Mouse (Mus musculus) forelimb bud, embryonic 11.5 days (tissue): ENCODE results near the gene Ankrd22.

Experiments used
- DNase-seq: peaks from one replicate; pipeline ENCODE4 v3.0.0-alpha.2; 2012; ENCODE audit warnings: low read depth, low spot score

Gene Ankrd22

DNA sequence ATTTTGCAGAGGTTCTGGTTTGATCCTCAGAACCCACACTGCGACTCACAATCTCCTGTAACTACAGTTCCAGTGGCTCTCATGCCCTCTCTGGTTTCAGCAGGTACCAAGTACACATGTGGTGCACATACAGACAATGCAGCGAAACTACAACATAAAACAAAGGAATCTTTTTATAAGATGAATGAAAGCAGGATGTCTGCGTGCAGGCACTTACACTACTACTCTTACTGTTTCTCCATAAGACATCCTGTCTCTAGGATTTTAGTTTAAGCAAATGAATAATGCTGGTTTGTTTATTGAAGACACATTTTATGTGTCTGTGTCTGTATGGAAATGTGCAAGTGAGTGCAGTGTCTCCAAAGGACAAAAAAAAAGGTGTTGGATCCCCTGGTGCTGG, 15.4 kb upstream of the Ankrd22 start:
- no peak for DNase-seq

GRCm38 (mm10) chr19:34180316-34180715, 14.5 kb upstream of the Ankrd22 start:
- DNase-seq = no peak

GRCm38 (mm10) chr19:34179136-34179535, 13.3 kb upstream of the Ankrd22 start:
- no peak for DNase-seq

- no peak for DNase-seq
Observed at GRCm38 (mm10) chr19:34174004-34174403, 8.2 kb upstream of the Ankrd22 start.

GRCm38 (mm10) chr19:34171167-34171566, 5.3 kb upstream of the Ankrd22 start:
- DNase-seq = no peak

DNA sequence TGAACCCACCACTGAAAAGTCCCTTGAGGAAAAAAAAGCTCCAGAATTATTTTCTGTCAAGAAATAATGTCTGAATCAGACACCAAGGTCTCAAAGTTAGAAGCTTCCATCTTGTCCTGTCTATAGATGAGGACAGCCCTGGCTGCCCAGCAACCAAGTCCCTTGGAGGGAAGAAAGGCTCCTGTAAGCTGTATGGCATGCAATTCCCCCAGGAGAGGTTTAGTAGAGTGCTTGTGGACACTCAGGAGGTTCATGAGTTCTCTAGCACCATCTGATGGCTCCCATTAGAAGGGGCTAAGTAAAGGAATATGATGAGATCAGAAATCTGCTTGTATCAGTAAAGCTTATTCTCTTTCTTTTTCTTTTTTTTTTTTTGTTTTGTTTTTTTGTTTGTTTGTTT, 3.3 kb upstream of the Ankrd22 start:
- no peak for DNase-seq

DNA sequence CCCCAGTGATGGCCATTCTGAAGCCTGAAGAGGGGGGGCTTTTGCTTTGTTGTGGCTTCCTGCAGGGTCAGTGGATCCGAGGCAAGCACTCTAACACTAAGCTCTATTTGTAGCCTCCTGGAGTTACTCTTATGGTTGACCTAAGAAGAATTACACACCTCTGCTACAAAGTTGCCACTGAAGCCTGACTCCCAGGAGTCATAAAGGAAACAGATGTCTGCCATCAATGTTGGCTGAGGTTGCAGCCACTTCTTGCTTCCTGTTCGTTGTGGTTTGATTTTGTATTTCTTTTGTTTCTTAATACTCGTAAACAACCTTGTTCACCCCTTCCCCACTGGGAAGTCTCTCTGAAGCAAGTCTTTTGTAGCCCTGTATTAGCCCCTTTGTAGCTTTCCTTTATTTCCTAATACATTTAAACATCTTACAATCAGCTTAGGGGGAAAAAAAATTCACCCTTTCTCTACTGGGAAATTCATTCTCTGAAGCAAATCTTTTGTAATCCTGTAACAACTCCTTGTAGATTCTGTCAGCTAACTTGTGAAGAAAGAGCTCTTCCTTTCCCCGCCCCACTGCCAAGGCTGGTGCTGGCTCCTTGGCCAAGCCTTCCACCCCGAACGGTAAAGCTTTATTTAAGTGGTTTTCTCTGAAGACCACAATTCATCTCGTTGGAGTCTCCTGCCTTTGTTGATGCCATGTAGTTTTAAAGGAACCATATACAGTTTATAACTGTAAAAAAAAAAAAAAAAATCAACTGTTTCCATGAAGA, 2.2 kb upstream of the Ankrd22 start:
- DNase-seq = no peak

- no peak for DNase-seq
Observed at GRCm38 (mm10) chr19:34166386-34166785, 533 bp upstream of the Ankrd22 start.

- DNase-seq = no peak
Observed at GRCm38 (mm10) chr19:34162693-34163092, 3.2 kb downstream of the Ankrd22 start.

GRCm38 (mm10) chr19:34153263-34154144, 12.3 kb downstream of the Ankrd22 start:
- DNase-seq = no peak

DNA sequence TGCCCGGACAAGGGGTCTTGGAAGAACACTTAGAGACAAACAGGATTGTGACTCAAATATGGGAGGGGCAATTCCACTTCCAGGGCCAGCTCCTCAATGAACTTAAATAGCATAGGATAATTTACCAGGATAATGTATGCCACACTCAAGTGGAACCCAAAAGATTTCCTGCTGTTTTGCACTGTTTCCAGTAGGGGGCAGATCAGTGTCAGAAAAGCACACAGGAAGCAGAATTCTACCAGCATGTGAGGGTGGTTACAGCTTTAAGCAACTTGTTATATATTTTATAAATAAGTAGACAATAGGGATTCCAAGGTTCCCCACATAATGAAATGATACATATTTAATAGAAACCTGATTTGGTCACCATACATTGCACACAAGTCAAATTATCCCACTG, 13.9 kb downstream of the Ankrd22 start:
- no peak for DNase-seq

DNA sequence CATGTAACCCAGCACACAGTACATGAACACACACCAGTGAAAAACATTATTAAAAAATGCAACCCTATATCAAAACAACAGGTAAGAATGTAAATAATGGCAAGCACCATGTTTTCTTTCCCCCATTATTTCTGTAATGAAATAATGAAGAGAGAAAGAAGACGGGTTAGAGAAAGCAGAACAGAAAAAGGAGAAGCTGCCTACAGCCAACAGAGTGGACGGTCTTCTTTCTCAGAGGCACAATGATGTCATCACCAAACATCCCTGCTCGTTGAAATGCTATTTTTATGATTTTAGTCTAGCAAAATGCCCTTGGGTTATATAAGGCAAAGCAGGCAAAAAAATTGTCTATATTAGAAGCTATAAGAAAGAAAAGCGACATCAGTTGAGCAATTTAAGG, 17.4 kb downstream of the Ankrd22 start:
- DNase-seq = no peak

DNA sequence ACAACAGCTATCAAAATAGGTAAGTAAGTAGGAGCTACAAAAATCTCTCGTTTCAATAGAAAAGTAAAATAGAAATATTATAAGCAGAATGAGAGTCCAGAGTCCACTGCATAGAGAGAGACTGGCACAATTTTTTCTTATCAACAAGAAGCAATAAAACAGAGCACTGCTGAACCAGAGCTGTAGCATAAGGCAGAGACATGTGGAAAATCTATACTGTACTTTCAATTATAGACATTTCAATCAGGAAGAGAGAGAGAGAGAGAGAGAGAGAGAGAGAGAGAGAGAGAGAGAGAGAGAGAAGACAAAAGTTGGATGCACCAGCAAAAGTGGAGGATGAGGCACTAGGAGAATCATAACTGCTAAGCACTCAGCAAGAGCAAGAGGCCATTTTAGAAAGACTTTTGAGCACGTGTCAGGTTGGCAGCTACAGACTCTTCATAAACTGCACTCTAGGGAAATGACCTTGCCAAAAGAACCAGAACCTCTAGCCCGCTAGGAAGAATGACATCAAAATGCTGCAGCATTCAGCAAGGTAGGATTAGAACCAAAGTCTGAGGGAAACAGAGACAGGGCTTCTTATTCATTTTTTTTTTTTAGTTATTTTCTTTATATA, 26.3 kb downstream of the Ankrd22 start:
- no peak for DNase-seq

DNA sequence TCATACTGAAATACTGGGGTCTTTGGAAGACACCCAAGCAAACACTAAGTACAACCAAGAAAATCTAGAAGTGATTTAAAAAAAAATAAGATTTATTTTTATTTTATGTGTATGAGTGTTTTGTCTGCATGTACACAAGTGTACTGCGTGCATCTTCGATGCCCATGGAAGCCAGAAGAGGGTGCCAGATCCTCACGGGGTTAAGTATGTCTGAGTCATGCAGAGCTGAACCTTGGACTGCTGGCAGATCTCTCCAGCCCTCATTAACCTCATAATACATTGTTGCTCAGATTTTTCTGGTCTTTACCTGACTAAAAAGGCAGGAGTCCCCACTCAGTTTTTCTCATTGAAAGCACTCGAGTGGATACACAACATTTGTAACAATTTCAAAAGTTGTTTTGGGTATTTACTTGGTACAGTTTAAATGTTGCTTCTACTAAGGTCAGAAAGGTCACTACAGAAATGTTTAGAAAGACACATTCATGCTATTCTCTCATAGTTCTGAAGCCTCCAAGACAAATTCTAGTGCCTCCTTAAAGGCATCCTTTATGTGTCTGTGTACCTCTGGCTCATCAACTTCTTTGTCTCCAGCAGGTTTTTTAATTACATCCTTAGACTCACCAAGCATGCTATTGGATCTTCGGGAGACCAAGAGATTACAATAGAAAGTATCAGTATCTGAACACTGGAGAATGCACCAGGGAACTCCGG, 27.0 kb downstream of the Ankrd22 start:
- DNase-seq = no peak

DNA sequence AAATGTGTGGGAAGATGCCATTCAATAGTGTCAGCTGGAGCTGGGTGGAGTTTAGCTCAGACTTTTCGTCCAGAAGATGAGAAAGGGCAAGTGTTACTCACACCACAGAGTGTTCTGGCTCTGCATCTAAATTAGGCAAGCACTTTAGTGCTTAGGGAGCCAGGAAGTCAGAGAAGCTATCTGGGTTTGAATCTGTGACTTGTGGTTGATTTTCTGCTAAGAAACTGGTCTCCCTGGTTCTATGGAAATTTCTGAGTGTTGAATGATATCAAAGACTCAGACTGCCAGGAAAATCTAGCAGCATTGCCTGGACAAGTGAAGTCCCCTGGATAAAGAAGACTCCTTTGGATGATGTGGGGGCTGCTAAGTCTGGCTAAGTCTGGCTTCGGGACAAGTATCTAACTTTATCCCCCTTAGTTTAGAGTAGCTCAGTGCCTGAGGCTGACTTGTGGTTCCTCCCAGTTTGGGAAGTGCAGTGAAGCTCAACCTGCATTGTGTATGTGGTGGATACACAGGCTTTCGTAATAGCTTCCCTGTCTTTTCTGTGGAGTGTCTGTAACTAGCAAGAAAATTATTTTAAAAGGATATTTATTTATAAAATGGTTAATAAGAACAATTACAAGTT, 45.6 kb downstream of the Ankrd22 start:
- no peak for DNase-seq

GRCm38 (mm10) chr19:34119653-34120052, 46.2 kb downstream of the Ankrd22 start:
- no peak for DNase-seq

GRCm38 (mm10) chr19:34119102-34119501, 46.8 kb downstream of the Ankrd22 start:
- DNase-seq = no peak

DNA sequence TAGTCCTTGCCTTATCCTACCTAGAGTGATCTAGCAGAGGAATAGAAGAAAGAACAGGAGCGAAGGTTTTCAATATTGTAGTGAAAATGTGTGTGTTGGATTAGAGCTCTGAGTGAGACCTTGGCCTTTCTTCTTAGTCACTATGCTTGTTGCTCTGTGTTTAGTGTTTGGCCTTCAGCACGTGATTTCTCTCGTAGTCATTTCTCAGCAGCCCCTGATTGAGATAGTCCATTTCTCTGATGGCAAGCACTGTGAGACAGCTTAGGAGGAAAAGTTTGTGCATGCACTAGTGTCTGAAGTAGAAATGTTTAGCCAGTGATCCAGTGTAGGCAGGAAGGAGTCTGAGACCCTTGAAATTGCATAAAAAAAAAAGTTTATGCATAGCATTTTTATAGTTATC, 61.0 kb downstream of the Ankrd22 start:
- DNase-seq = no peak

GRCm38 (mm10) chr19:34101888-34102287, 64.0 kb downstream of the Ankrd22 start:
- DNase-seq = no peak

GRCm38 (mm10) chr19:34100633-34101032, 65.2 kb downstream of the Ankrd22 start, which contains the start of gene Lipm:
Lipm (plus strand) TSS chr19:34100933.
- DNase-seq = no peak

GRCm38 (mm10) chr19:34096228-34096627, 69.6 kb downstream of the Ankrd22 start:
- no peak for DNase-seq
